Mouse (Mus musculus) hindbrain, postnatal 0 days (tissue): Measurements from ENCODE around the gene Nuak1. TPM values are rescaled to one million over a fixed set of nuclear protein-coding genes. Genes with fewer than 3 reads are reported as not detected.

ENCODE experiments used
- ATAC-seq: fragments of 200-750 bp; cut with Nextera tagmentation; 2 replicates; pipeline ENCODE4 v1.8.0; 2017; ENCODE audit warnings: mild to moderate bottlenecking, moderate TSS enrichment, moderate library complexity
- DNase-seq: peaks from one replicate; pipeline ENCODE4 v3.0.0-alpha.2; 2015; ENCODE audit warnings: low spot score
- H3K27ac ChIP-seq: fragments of 300-500 bp; sonication (generic); 2 replicates; pipeline ENCODE4 v1.5.1; 2014; ENCODE audit warnings: mild to moderate bottlenecking
- H3K27me3 ChIP-seq: fragments of 300-500 bp; sonication (generic); 2 replicates; pipeline ENCODE4 v1.6.1; 2014; ENCODE audit warnings: low read length, mixed read lengths; ENCODE audit not compliant: insufficient read depth
- H3K36me3 ChIP-seq: fragments of 300-500 bp; sonication (generic); 2 replicates; pipeline ENCODE4 v1.6.1; 2014; ENCODE audit warnings: low read length, mixed read lengths; ENCODE audit not compliant: insufficient read depth
- H3K4me1 ChIP-seq: fragments of 300-500 bp; sonication (generic); 2 replicates; pipeline ENCODE4 v1.6.1; 2014; ENCODE audit warnings: antibody characterized with exemption, low read length, mixed read lengths; ENCODE audit not compliant: insufficient read depth
- H3K4me2 ChIP-seq: fragments of 300-500 bp; sonication (generic); 2 replicates; pipeline ENCODE4 v1.6.1; 2014; ENCODE audit warnings: low read depth, mild to moderate bottlenecking, low read length, moderate library complexity, mixed read lengths
- H3K4me3 ChIP-seq: fragments of 300-500 bp; sonication (generic); 2 replicates; pipeline ENCODE4 v1.5.1; 2014; ENCODE audit warnings: low read length
- H3K9ac ChIP-seq: fragments of 300-500 bp; sonication (generic); replicated peaks from 2 replicates; pipeline ENCODE4 v1.6.1; 2014; ENCODE audit warnings: mild to moderate bottlenecking, low read length, moderate library complexity, mixed read lengths
- H3K9me3 ChIP-seq: fragments of 300-500 bp; sonication (generic); 2 replicates; pipeline ENCODE4 v1.6.1; 2016; ENCODE audit warnings: low read length, mixed read lengths
- CTCF ChIP-seq: IDR thresholded peaks from 2 replicates; pipeline ENCODE4 v1.5.1; 2016; ENCODE audit warnings: antibody characterized with exemption, control low read depth, low read depth
- WGBS: fragments of 180-500 bp; shearing (Covaris S2); extraction: QIAGEN DNeasy Blood & Tissue Kit; methylation state at CpG from one replicate; pipeline ENCODE4 v1.1.7; 2014; 5-methylcytosine and 5-hydroxymethylcytosine counted together
- polyA plus RNA-seq: library from polyadenylated mRNA; unstranded; fragments of >200 nt; fragmentation: Nextera tagmentation; extraction: Ambion mirVana; gene quantifications from 2 replicates; pipeline ENCODE4 v1.2.1, GENCODE M21; 2015
- total RNA-seq: library from RNA; depleted of rRNA; stranded (reverse); fragments of >200 nt; gene quantifications from 2 replicates; pipeline ENCODE4 v1.2.3, GENCODE M21; 2014

Gene Nuak1
- total and polyA plus RNA-seq, 2 experiments from 2014 or later, result 3.0 to 23.3 TPM

- Histone ChIP-seq H3K4me3 (no peak overlapping the region), H3K27ac (no peak overlapping the region), H3K4me1 (no peaks in the 10 kb centered on the region), H3K27me3 (no peaks in the 10 kb centered on the region), H3K36me3 (no peaks in the 10 kb centered on the region), H3K9ac (no peak overlapping the region), H3K9me3 (no peaks in the 10 kb centered on the region), H3K4me2 (no peak overlapping the region)
- 60% methylated on average over 4 of the region's 4 CpGs for WGBS
- TF ChIP-seq CTCF, result no peak
- ATAC-seq (no peak), DNase-seq (no peak)
Observed at GRCm38 (mm10) chr10:84465511-84465910, 25.1 kb upstream of the Nuak1 start.

DNA sequence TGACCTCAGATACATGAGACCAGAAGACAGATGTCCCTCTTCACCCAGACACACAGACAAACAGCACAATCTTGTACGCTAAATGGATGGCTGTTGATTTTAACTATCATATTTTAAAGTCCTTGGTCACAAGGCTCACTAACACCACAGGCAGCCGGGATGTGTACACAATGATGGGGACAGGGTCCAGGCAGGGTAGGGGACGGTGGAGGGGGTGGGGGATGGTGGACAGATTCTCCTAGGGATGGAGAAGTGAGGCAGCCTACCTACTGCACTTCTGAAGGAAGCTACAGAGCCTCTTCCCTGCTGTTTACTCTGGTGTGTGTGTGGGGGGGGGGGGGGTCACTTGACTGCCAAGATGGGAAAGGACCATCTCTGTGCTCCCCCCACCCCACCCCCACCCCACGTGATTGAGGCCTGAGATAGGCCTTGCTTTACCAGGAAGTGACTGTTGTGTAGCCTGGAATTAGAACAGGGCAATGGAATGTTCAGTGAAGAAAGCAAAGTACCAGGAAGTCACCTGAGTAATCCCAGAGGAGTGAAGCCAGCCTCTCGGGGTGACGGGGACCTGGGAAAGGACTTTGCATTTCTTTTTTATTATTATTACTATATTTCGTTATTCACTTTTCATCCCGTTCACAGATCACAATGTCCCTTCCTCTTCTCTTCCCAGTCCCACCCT is 20.2 kb upstream of the Nuak1 start:
- no peaks in the 10 kb centered on the region for H3K36me3 ChIP-seq
- H3K9ac ChIP-seq, result no peak overlapping the region
- H3K4me2 ChIP-seq, result no peak overlapping the region
- no peaks in the 10 kb centered on the region for H3K27me3 ChIP-seq
- 83% methylated on average over 8 of the region's 8 CpGs for WGBS
- DNase-seq (no peak), ATAC-seq (no peak)
- no peak overlapping the region for H3K4me3 ChIP-seq
- TF ChIP-seq CTCF, result no peak
- no peaks in the 10 kb centered on the region for H3K4me1 ChIP-seq
- H3K9me3 ChIP-seq, result no peaks in the 10 kb centered on the region
- no peak overlapping the region for H3K27ac ChIP-seq

DNA sequence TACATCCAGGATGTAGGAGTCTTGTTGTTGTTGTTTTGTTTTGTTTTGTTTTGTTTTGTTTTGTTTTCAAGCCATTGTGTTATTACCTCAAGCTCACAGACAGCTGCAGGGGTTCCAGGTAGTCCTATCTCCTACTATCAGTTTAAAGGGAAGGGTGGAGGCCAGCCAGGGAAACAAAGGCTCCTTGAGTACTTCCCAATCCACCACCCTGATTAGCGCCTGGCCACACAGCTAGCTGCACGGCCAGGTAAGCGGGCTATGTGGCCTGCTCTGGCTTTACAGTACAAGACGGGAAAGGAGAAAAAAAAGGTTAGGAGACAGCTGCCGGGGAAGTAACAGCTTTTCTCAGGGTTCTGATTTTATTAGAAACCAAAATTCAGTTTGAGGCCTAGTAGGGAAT is 17.7 kb upstream of the Nuak1 start:
- 86% methylated on average over 5 of the region's 5 CpGs for WGBS
- no peak for DNase-seq
- no peak overlapping the region for H3K4me2 ChIP-seq

DNA sequence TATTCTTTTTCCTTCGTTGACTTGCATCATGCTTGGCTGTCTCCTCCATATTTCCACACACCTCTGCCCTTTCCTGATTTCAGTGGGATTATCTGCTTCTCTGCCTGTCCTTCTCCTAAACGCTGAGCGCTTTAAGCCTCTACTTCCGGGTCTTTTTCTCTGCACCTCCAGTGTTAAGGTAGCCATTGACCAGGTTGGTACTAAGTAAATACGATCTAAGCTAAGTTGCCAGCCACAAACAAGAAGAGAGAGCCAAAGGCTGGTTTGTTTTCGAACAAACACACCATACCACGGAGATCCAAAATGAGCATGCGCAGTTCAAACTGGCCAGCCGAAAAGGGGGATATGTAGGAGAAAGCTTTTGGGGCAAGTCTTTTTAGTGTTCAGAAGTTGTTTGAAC is 17.1 kb upstream of the Nuak1 start:
- Histone ChIP-seq H3K4me1 (no peaks in the 10 kb centered on the region), H3K36me3 (no peaks in the 10 kb centered on the region), H3K4me2 (no peak overlapping the region), H3K4me3 (no peak overlapping the region), H3K27ac (no peak overlapping the region), H3K9me3 (no peaks in the 10 kb centered on the region), H3K9ac (no peak overlapping the region), H3K27me3 (no peaks in the 10 kb centered on the region)
- DNase-seq, result no peak
- TF ChIP-seq CTCF, result no peak
- no peak for ATAC-seq
- 89% methylated on average over 9 of the region's 9 CpGs for WGBS

More for the DNA sequence above, 17.7 kb upstream of the Nuak1 start:
- Histone ChIP-seq H3K4me1 (no peaks in the 10 kb centered on the region), H3K27ac (no peak overlapping the region), H3K9me3 (no peaks in the 10 kb centered on the region), H3K4me3 (no peak overlapping the region), H3K36me3 (no peaks in the 10 kb centered on the region), H3K27me3 (no peaks in the 10 kb centered on the region), H3K9ac (no peak overlapping the region)
- TF ChIP-seq CTCF, result no peak
- ATAC-seq, result no peak

DNA sequence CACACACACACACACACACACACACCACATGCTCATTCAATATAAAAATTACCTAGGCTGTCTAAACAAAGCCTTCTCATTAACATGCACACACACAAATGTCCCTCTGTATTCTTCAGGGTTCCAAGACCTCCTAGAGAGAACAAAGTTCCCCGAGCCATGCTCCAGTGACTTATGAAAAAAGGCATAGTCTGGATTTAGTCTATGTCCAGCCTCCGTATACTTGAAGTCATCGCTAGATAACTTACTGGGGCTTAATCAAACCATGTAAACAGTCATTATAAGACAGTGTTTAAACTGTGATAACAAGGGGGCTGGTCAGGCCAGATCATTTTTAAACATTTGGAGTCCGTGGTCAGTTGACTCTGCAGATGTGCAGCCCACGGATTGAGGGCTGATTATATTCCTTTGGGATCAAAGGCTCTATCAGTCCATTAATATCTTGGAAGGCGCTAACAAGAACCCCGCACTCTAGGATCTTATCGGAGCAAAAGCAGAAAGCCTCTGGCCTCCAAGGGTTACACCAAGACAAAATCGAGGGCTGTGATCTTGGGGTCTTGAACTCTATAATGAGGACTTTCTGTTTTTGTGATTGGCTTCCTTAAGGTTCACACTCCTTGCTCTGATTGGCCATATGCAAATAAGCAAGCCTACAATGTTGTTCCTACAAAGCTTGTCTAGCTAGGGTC is 16.4 kb upstream of the Nuak1 start:
- H3K27me3 ChIP-seq, result no peaks in the 10 kb centered on the region
- no peak overlapping the region for H3K27ac ChIP-seq
- H3K4me3 ChIP-seq, result no peak overlapping the region
- H3K4me1 ChIP-seq, result no peaks in the 10 kb centered on the region
- H3K4me2 ChIP-seq, result no peak overlapping the region
- TF ChIP-seq CTCF, result no peak
- ATAC-seq, result no peak
- H3K36me3 ChIP-seq, result no peaks in the 10 kb centered on the region
- 50% methylated on average over 9 of the region's 9 CpGs for WGBS
- no peak for DNase-seq
- no peak overlapping the region for H3K9ac ChIP-seq
- H3K9me3 ChIP-seq, result no peaks in the 10 kb centered on the region

- Histone ChIP-seq H3K36me3 (no peaks in the 10 kb centered on the region), H3K27me3 (no peaks in the 10 kb centered on the region), H3K4me2 (no peak overlapping the region), H3K4me3 (no peak overlapping the region), H3K9ac (no peak overlapping the region), H3K4me1 (no peaks in the 10 kb centered on the region), H3K27ac (no peak overlapping the region), H3K9me3 (no peaks in the 10 kb centered on the region)
- DNase-seq (no peak), ATAC-seq (no peak)
- 67% methylated on average over 4 of the region's 4 CpGs for WGBS
- no peak for TF ChIP-seq CTCF
Observed at GRCm38 (mm10) chr10:84451883-84452282, 11.5 kb upstream of the Nuak1 start.

- TF ChIP-seq CTCF, result peak; percentile 90
- ATAC-seq (peak; percentile 76; the same call in 1 of the 2 replicates), DNase-seq (peak; percentile 93)
- Histone ChIP-seq H3K4me1 (no peaks in the 10 kb centered on the region), H3K9me3 (no peaks in the 10 kb centered on the region), H3K4me2 (no peak overlapping the region), H3K9ac (no peak overlapping the region), H3K27me3 (no peaks in the 10 kb centered on the region), H3K4me3 (no peak overlapping the region), H3K27ac (no peak overlapping the region), H3K36me3 (no peaks in the 10 kb centered on the region)
- 2% methylated on average over 10 of the region's 10 CpGs for WGBS
Observed at GRCm38 (mm10) chr10:84450654-84451053, 10.3 kb upstream of the Nuak1 start.
